Mouse (Mus musculus) hindbrain, postnatal 0 days (tissue): ENCODE measurements at regions not wholly inside any gene's neighbourhood (a gene's known extent, or its start where the extent isn't known, plus 50 kb on each side); places are given as distances from the start of the nearest gene placed in this dataset.

ENCODE experiments used
- ATAC-seq: fragments of 200-750 bp; cut with Nextera tagmentation; 2 replicates; pipeline ENCODE4 v1.8.0; 2017; ENCODE audit warnings: mild to moderate bottlenecking, moderate TSS enrichment, moderate library complexity
- DNase-seq: peaks from one replicate; pipeline ENCODE4 v3.0.0-alpha.2; 2015; ENCODE audit warnings: low spot score
- H3K27ac ChIP-seq: fragments of 300-500 bp; sonication (generic); 2 replicates; pipeline ENCODE4 v1.5.1; 2014; ENCODE audit warnings: mild to moderate bottlenecking
- H3K27me3 ChIP-seq: fragments of 300-500 bp; sonication (generic); 2 replicates; pipeline ENCODE4 v1.6.1; 2014; ENCODE audit warnings: low read length, mixed read lengths; ENCODE audit not compliant: insufficient read depth
- H3K36me3 ChIP-seq: fragments of 300-500 bp; sonication (generic); 2 replicates; pipeline ENCODE4 v1.6.1; 2014; ENCODE audit warnings: low read length, mixed read lengths; ENCODE audit not compliant: insufficient read depth
- H3K4me1 ChIP-seq: fragments of 300-500 bp; sonication (generic); 2 replicates; pipeline ENCODE4 v1.6.1; 2014; ENCODE audit warnings: antibody characterized with exemption, low read length, mixed read lengths; ENCODE audit not compliant: insufficient read depth
- H3K4me2 ChIP-seq: fragments of 300-500 bp; sonication (generic); 2 replicates; pipeline ENCODE4 v1.6.1; 2014; ENCODE audit warnings: low read depth, mild to moderate bottlenecking, low read length, moderate library complexity, mixed read lengths
- H3K4me3 ChIP-seq: fragments of 300-500 bp; sonication (generic); 2 replicates; pipeline ENCODE4 v1.5.1; 2014; ENCODE audit warnings: low read length
- H3K9ac ChIP-seq: fragments of 300-500 bp; sonication (generic); replicated peaks from 2 replicates; pipeline ENCODE4 v1.6.1; 2014; ENCODE audit warnings: mild to moderate bottlenecking, low read length, moderate library complexity, mixed read lengths
- H3K9me3 ChIP-seq: fragments of 300-500 bp; sonication (generic); 2 replicates; pipeline ENCODE4 v1.6.1; 2016; ENCODE audit warnings: low read length, mixed read lengths
- CTCF ChIP-seq: IDR thresholded peaks from 2 replicates; pipeline ENCODE4 v1.5.1; 2016; ENCODE audit warnings: antibody characterized with exemption, control low read depth, low read depth
- WGBS: fragments of 180-500 bp; shearing (Covaris S2); extraction: QIAGEN DNeasy Blood & Tissue Kit; methylation state at CpG from one replicate; pipeline ENCODE4 v1.1.7; 2014; 5-methylcytosine and 5-hydroxymethylcytosine counted together

DNA sequence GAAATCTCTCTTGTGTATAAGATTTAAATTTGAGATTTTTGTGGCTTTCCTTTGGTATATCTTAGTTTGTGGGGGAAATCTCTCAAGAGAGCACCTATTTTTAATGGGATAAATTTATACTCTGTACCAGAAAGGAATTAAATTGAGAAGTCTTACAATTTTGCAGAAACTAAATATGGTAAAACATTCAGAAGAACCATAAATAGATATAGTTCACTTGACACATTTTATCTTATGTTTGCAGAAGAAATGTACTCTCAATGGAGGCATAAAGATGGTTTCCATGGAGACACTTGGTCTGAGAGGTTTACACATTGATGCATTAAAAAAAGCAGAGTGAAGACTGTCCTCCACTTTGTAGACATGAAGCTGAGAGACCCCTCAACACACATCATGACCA is 86.9 kb downstream of the Ndufa10 start:
- Histone ChIP-seq H3K9me3 (no peaks in the 10 kb centered on the region), H3K36me3 (no peaks in the 10 kb centered on the region), H3K4me2 (no peak overlapping the region), H3K9ac (no peak overlapping the region), H3K4me3 (no peak overlapping the region), H3K27me3 (no peaks in the 10 kb centered on the region), H3K27ac (no peak overlapping the region), H3K4me1 (no peaks in the 10 kb centered on the region)
- no peak for DNase-seq
- no peak for ATAC-seq
- TF ChIP-seq CTCF, result no peak

DNA sequence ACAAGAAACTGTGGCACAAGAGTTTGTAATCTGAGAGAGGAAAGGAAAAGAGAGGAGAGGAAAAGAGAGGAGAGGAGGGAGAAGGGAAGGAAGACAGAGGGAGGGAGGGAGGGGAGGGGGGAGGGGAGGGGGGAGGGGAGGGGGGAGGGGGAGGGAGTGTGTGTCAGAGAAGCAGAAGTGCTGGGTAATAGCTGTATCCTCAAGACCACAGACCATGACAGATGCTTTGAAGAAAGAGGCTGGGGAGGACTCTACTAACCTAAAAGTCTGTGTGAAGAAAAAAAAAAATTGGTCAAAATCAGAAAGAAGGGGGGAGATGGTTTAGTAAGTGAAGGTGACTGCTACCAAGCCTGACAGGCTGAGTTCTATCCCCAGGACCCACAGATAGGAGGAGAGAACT is 88.7 kb downstream of the Ndufa10 start:
- ATAC-seq (no peak), DNase-seq (no peak)
- no peaks in the 10 kb centered on the region for H3K36me3 ChIP-seq
- no peak overlapping the region for H3K4me3 ChIP-seq
- no peak overlapping the region for H3K4me2 ChIP-seq
- TF ChIP-seq CTCF, result no peak
- no peaks in the 10 kb centered on the region for H3K27me3 ChIP-seq
- no peak overlapping the region for H3K27ac ChIP-seq
- H3K4me1 ChIP-seq, result no peaks in the 10 kb centered on the region
- H3K9me3 ChIP-seq, result no peaks in the 10 kb centered on the region
- no peak overlapping the region for H3K9ac ChIP-seq

DNA sequence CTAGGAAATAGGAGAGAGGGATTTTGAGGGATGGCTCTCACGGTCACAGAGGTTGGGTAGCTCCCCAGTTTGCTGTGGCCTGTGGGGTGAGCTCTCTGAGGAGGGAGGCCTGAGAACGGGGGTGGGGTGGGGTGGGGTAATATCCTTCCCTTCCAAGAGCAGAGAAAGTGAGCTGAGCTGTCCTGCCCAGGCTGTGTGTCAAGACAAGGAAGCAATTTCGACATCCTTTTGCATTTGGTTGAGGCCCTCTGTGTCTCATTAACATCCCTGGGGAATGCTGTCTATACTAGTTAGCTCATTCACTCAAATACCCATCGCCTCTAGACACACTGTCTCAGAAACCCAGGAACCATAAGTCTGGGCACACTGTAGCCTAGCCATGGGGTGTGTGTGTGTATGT is 89.9 kb downstream of the Ndufa10 start:
- Histone ChIP-seq H3K4me2 (no peak overlapping the region), H3K4me3 (no peak overlapping the region)

DNA sequence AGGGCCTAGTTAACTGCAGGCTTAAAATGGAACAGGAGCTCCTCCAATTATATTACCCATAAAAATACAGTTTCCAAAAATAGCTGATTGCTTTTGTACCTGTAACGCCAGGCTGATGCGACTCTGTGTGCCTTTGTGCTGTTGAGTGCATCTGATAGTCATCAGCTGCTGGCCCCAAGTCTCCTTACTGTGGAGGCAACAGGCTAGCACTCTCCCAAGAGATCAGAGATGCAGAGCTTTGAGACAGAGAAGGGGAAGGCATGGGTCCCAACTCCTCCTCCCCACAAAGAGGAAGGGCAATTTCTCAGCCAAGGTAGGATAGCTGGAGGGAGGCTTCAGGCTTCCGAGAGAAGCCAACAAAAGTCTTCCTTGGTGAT is 94.2 kb downstream of the Ndufa10 start:
- H3K4me2 ChIP-seq, result no peak overlapping the region
- H3K36me3 ChIP-seq, result no peaks in the 10 kb centered on the region
- H3K9ac ChIP-seq, result no peak overlapping the region
- H3K27me3 ChIP-seq, result no peaks in the 10 kb centered on the region
- no peaks in the 10 kb centered on the region for H3K9me3 ChIP-seq
- DNase-seq (no peak), ATAC-seq (no peak)
- peaks cover 6% of the 10 kb centered on the region; the same call in 1 of the 2 replicates for H3K4me1 ChIP-seq
- TF ChIP-seq CTCF, result no peak
- peak overlapping the region; percentile 36; the same call in 1 of the 2 replicates for H3K27ac ChIP-seq
- H3K4me3 ChIP-seq, result no peak overlapping the region
- 66% methylated on average over 3 of the region's 3 CpGs for WGBS

More for the DNA sequence above, 89.9 kb downstream of the Ndufa10 start:
- ATAC-seq, result no peak
- no peaks in the 10 kb centered on the region for H3K36me3 ChIP-seq
- no peak for TF ChIP-seq CTCF
- DNase-seq, result no peak
- peaks cover 6% of the 10 kb centered on the region; the same call in 1 of the 2 replicates for H3K4me1 ChIP-seq
- H3K27me3 ChIP-seq, result no peaks in the 10 kb centered on the region
- no peak overlapping the region for H3K27ac ChIP-seq
- H3K9me3 ChIP-seq, result no peaks in the 10 kb centered on the region
- no peak overlapping the region for H3K9ac ChIP-seq
- 69% methylated on average over 4 of the region's 4 CpGs for WGBS

DNA sequence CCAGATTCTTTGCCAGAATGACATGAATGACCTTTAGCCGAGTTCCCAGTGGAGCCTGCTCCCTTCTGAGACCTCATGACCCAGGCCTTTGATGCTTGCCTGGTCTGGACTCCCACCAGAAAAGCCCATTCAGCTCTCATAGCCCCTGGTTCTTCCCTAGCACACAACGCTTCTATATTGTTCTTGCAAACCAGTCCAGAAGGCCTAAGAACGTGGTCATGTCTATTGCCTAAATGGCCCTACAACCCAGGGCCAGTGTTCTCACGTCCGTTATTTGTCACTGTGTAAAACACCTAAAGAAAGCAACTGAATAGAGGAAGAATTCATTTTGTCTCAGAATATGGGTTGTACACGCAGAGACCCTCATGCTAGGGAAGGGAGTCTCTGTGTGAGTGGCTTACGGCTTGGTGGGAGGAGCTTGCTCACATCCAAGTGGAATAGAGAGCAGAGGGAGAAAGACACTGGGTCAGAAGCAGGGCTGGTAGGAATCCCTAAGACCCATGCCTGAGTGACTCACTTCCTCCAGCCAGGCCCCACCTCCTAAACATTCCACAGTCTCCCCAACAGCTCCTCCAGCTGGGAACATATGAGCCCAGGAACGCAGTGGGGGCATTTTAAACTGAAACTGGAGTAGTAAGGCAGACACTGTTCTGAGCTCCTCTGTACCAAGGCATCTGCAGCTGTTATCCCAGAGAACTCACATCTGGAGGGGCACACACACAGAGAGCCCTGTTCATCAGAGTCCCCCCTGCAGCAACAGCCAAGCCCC is 94.7 kb downstream of the Ndufa10 start:
- no peak for DNase-seq
- Histone ChIP-seq H3K36me3 (no peaks in the 10 kb centered on the region), H3K9me3 (no peaks in the 10 kb centered on the region), H3K4me3 (no peak overlapping the region), H3K9ac (no peak overlapping the region), H3K27me3 (no peaks in the 10 kb centered on the region), H3K27ac (peak overlapping the region; percentile 36; the same call in 1 of the 2 replicates), H3K4me2 (no peak overlapping the region), H3K4me1 (peaks cover 6% of the 10 kb centered on the region; the same call in 1 of the 2 replicates)
- 56% methylated on average over 8 of the region's 8 CpGs for WGBS
- no peak for TF ChIP-seq CTCF
- ATAC-seq, result peak; percentile 55

DNA sequence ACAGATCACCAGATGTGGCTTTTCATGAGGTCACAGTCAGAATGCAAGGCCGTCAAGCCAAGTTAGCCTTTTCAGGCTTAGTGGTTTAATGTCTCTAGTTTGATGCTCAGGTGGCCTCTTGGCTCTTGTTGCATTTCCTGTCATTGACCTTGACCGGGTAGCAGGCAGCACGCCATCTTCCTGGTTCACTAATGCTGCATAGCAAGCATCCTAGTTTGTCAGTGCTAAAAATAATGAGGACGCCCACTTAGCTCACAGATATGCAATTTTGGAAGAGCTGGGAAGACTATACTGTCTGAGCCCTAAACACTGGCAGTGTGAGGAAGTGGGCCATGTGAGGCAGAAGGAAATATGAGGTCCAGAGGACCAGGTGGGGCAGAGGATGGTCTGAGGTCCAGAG is 97.2 kb downstream of the Ndufa10 start:
- H3K4me2 ChIP-seq, result no peak overlapping the region
- TF ChIP-seq CTCF, result no peak
- no peak for DNase-seq
- ATAC-seq, result no peak
- no peak overlapping the region for H3K4me3 ChIP-seq
- no peak overlapping the region for H3K27ac ChIP-seq
- no peak overlapping the region for H3K9ac ChIP-seq
- H3K36me3 ChIP-seq, result no peaks in the 10 kb centered on the region
- peaks cover 16% of the 10 kb centered on the region for H3K4me1 ChIP-seq
- H3K27me3 ChIP-seq, result no peaks in the 10 kb centered on the region
- WGBS, result 81% methylated on average over 4 of the region's 4 CpGs
- no peaks in the 10 kb centered on the region for H3K9me3 ChIP-seq

DNA sequence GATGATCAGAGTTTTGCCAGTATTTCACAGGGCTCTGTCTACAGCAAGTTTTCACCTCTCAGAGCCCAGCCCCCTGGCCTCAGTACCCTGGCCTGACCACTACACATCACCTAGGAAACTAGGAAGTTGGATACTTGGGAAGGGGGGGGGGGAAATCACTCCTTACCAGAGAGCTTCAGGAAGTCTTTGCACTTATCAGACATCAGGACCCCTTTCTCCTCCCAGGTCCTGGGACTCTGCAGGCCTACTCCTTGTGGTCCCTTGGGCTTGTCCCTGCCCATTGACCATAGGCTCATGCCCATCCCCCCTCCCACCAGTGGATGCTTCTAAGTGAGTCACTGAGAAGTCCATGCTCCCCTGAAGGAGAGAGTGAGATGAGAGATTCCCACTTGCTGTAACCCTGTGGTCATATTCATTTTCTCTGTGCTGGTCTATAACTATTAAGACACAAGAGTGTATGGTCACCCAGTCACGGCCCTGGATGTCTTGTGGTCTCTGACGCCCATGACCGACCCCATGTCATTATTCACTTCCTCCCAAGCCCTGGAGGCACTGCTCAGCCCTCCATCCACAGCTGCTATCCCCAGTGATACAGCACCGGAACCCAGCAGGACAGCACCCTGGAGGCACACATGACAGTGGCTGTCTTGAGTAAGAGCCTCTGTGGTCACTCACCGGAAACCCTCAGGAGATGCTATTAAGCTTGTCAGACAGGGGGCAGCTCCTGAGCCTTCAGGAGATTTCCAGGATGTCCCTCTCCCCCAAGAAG is 101.3 kb downstream of the Ndufa10 start:
- no peaks in the 10 kb centered on the region for H3K36me3 ChIP-seq
- H3K4me2 ChIP-seq, result peak overlapping the region; percentile 38

More for the DNA sequence above, 101.3 kb downstream of the Ndufa10 start:
- Histone ChIP-seq H3K4me1 (peaks cover 19% of the 10 kb centered on the region), H3K27ac (peak overlapping the region; percentile 54), H3K9me3 (no peaks in the 10 kb centered on the region), H3K9ac (no peak overlapping the region), H3K4me3 (no peak overlapping the region), H3K27me3 (no peaks in the 10 kb centered on the region)
- no peak for TF ChIP-seq CTCF
- 74% methylated on average over 5 of the region's 5 CpGs for WGBS
- peak; percentile 30; the same call in 1 of the 2 replicates for ATAC-seq
- DNase-seq, result no peak
